33 mouse cellular contexts compared by ENCODE assay signal in the genomic region with DNA sequence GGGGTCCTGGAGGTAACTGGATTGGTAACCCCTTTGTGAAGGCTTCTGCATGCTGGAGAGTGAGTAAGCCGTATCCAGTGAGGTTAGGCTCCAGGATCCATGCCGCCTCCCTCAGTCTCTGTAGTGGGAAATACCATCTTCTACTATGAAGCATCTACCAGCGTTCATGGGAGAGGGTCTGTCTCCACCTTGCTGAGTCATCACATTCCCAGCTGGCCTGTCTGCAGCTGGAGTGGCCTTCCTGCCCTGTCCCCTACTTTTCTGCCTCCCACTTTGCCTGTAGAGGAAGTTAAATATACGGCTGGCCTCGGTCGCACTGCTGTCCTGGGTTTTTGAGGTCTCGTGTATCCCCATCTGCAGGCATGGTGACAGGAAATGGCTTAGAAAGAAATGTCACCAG.
DNase-seq lines count a peak whose midpoint lies in the region; ATAC-seq and TF ChIP-seq lines count a peak whose summit lies in the region.
"Had no signal": no experiment of that assay in that cellular context is flagged by ENCODE, and none has a peak within 500 bp of the region (broad histone marks: within the 10 kb centered on the region; RNA-seq: fewer than 3 reads in every experiment).

No protein-coding gene starts in this region.

- peaks cover 4% of the 10 kb centered on the region; the same call in 1 of the 2 replicates for H3K9me3 ChIP-seq in kidney, embryonic 16.5 days (ENCODE audit: low read length)
- no peaks in the 10 kb centered on the region for H3K9me3 ChIP-seq in lung, embryonic 14.5 days (ENCODE audit: low read depth, low read length)
- peaks cover 19% of the 10 kb centered on the region for H3K9me3 ChIP-seq in CH12.LX (replicated peaks; ENCODE audit: low read length)
- no peaks in the 10 kb centered on the region for H3K9me3 ChIP-seq in midbrain, embryonic 16.5 days (replicated peaks; ENCODE audit: control insufficient read depth, low read length, poor library complexity, severe bottlenecking)
- H3K9me3 ChIP-seq: heart, embryonic 12.5 days; limb, embryonic 13.5 days; midbrain, embryonic 15.5 days; neural tube, embryonic 12.5 days had no signal

- no peak overlapping the region for H3K4me2 ChIP-seq in kidney, embryonic 16.5 days (replicated peaks; ENCODE audit: low read depth, low read length)
- no peak overlapping the region for H3K4me2 ChIP-seq in lung, embryonic 14.5 days
- H3K4me2 ChIP-seq in CH12.LX (ENCODE audit: insufficient read depth, low read depth, poor library complexity, severe bottlenecking) = no peak overlapping the region
- H3K4me2 ChIP-seq in midbrain, embryonic 16.5 days (ENCODE audit: low read length) = no peak overlapping the region
- H3K4me2 ChIP-seq: heart, embryonic 12.5 days; hindbrain, embryonic 14.5 days; limb, embryonic 13.5 days; liver, embryonic 12.5 days; midbrain, embryonic 15.5 days; neural tube, embryonic 12.5 days had no signal

- ATAC-seq in kidney, embryonic 16.5 days (ENCODE audit: low FRiP score, low TSS enrichment) = no peak
- no peak for ATAC-seq in lung, embryonic 14.5 days (ENCODE audit: insufficient read depth)
- 0 out of 2 replicates have a peak, but pooled peaks have one; percentile 39 for ATAC-seq in common myeloid progenitor, adult 5-6 weeks (replicated peaks; ENCODE audit: low read depth, poor library complexity, severe bottlenecking)
- no peak for ATAC-seq in midbrain, embryonic 16.5 days
- ATAC-seq: activated CD4-positive, CD25-positive, alpha-beta regulatory T cell, adult 4 months; CD4-positive, CD25-positive, alpha-beta regulatory T cell, adult 4 months; forebrain, embryonic 16.5 days; inflammation-experienced regulatory T-cells, adult 6 months; liver, embryonic 12.5 days; liver, postnatal 0 days; lung, postnatal 0 days; midbrain, embryonic 15.5 days had no signal

- dilution Hi-C loops in CH12.LX (cut with MboI; ENCODE audit: extremely low pct_ligation_motif_present, extremely low pct_unique_long_range_greater_than_20kb, low sequenced_read_pairs) = no loop called here

- no peaks in the 10 kb centered on the region for H3K4me1 ChIP-seq in kidney, adult 2 months (ENCODE audit: control insufficient read depth, insufficient read depth, low read length)
- peaks cover 26% of the 10 kb centered on the region for H3K4me1 ChIP-seq in kidney, embryonic 16.5 days (ENCODE audit: insufficient read depth, low read length)
- peaks cover 5% of the 10 kb centered on the region; the same call in 1 of the 2 replicates for H3K4me1 ChIP-seq in lung, embryonic 14.5 days (ENCODE audit: insufficient read depth)
- H3K4me1 ChIP-seq in CH12.LX (ENCODE audit: control insufficient read depth in 1 of 2, insufficient read depth in 2 of 2) = peaks cover 0 to 12% of the 10 kb centered on the region in 2 experiments; a peak in 2 of 4 replicates
- H3K4me1 ChIP-seq in midbrain, embryonic 16.5 days (ENCODE audit: control insufficient read depth, insufficient read depth, low read length) = peaks cover 7% of the 10 kb centered on the region; the same call in 1 of the 2 replicates

- no peak for TF ChIP-seq POLR2A in kidney, adult 2 months (IDR thresholded peaks at IDR 0.05; ENCODE audit: low read depth, low read length)
- TF ChIP-seq POLR2A in CH12.LX (IDR thresholded peaks at IDR 0.05; ENCODE audit: low read depth, low read length) = no peak

- no peak for TF ChIP-seq CTCF in kidney, adult 2 months (conservative IDR thresholded peaks at IDR 0.05; ENCODE audit: insufficient read depth, insufficient read length, low read depth, low read length)
- TF ChIP-seq CTCF in lung, embryonic 14.5 days (IDR thresholded peaks at IDR 0.05; ENCODE audit: low read depth) = no peak
- TF ChIP-seq CTCF in CH12.LX (conservative IDR thresholded peaks at IDR 0.05 in 1 of 2, IDR thresholded peaks at IDR 0.05 in 1 of 2; ENCODE audit: low read depth in 2 of 2, low read length in 2 of 2) = no peak

- no peak overlapping the region for H3K9ac ChIP-seq in kidney, embryonic 16.5 days (replicated peaks; ENCODE audit: low read length)
- H3K9ac ChIP-seq in lung, embryonic 14.5 days = no peak overlapping the region
- H3K9ac ChIP-seq in CH12.LX (ENCODE audit: insufficient read depth, low read depth) = no peak overlapping the region
- H3K9ac ChIP-seq in midbrain, embryonic 16.5 days (ENCODE audit: low read depth, low read length) = no peak overlapping the region
- H3K9ac ChIP-seq: heart, embryonic 12.5 days; hindbrain, embryonic 14.5 days; limb, embryonic 13.5 days; liver, embryonic 12.5 days; liver, postnatal 0 days; midbrain, embryonic 15.5 days; neural tube, embryonic 12.5 days had no signal

- H3K27me3 ChIP-seq in kidney, adult 2 months (replicated peaks; ENCODE audit: control insufficient read depth, insufficient read depth, low read length) = no peaks in the 10 kb centered on the region
- no peaks in the 10 kb centered on the region for H3K27me3 ChIP-seq in kidney, embryonic 16.5 days (ENCODE audit: insufficient read depth, low read length)
- H3K27me3 ChIP-seq in lung, embryonic 14.5 days (ENCODE audit: insufficient read depth, low read length) = no peaks in the 10 kb centered on the region
- peaks cover 33% of the 10 kb centered on the region for H3K27me3 ChIP-seq in CH12.LX (replicated peaks)
- no peaks in the 10 kb centered on the region for H3K27me3 ChIP-seq in midbrain, embryonic 16.5 days (ENCODE audit: control insufficient read depth, insufficient read depth, low read depth, low read length)
- H3K27me3 ChIP-seq: midbrain, embryonic 15.5 days; neural tube, embryonic 12.5 days had no signal

- DNase-seq in kidney, adult 2 months = peak; percentile 33
- DNase-seq in lung, embryonic 14.5 days = peak; percentile 28
- DNase-seq in lung, postnatal 10 days = no peak
- DNase-seq in CH12.LX (ENCODE audit: extremely low read depth) = no peak
- DNase-seq: adrenal gland, adult 2 months; adrenal gland, postnatal 36 days; cerebellum, adult 18-20 months; cerebellum, postnatal 10 days; gastrocnemius, adult 2 months; gastrocnemius, postnatal 36 days; heart, adult 18-20 months; heart, postnatal 4 days; layer of hippocampus, adult 9-11 months; liver, postnatal 0 days; right cerebral cortex, postnatal 14 days; thymus, postnatal 36 days had no signal

- in situ Hi-C loops in CH12.LX (cut with MboI; ENCODE audit: low pct_ligation_motif_present, low pct_unique_long_range_greater_than_20kb, low sequenced_read_pairs) = no loop called here

- no peak for TF ChIP-seq EP300 in CH12.LX (IDR thresholded peaks at IDR 0.05; ENCODE audit: low read length)

- TF ChIP-seq RAD21 in CH12.LX (IDR thresholded peaks at IDR 0.05; ENCODE audit: low read depth, low read length) = no peak

- no peaks in the 10 kb centered on the region for H3K36me3 ChIP-seq in kidney, adult 2 months (ENCODE audit: control insufficient read depth, insufficient read depth, low read length)
- no peaks in the 10 kb centered on the region for H3K36me3 ChIP-seq in kidney, embryonic 16.5 days (ENCODE audit: insufficient read depth, low read length)
- H3K36me3 ChIP-seq in lung, embryonic 14.5 days (ENCODE audit: insufficient read depth) = no peaks in the 10 kb centered on the region
- no peaks in the 10 kb centered on the region for H3K36me3 ChIP-seq in CH12.LX (replicated peaks in 1 of 2; ENCODE audit: control insufficient read depth in 1 of 2, insufficient read depth in 1 of 2, low read length in 1 of 2)
- H3K36me3 ChIP-seq in midbrain, embryonic 16.5 days (ENCODE audit: control insufficient read depth, insufficient read depth, low read length) = no peaks in the 10 kb centered on the region
- H3K36me3 ChIP-seq: heart, embryonic 12.5 days; limb, embryonic 13.5 days; liver, embryonic 12.5 days; midbrain, embryonic 10.5 days; midbrain, embryonic 15.5 days; neural tube, embryonic 12.5 days had no signal

- no peaks in the 10 kb centered on the region for H3K79me2 ChIP-seq in CH12.LX (replicated peaks; ENCODE audit: control insufficient read depth, extremely low read depth, insufficient read depth, poor library complexity, severe bottlenecking)

- WGBS in kidney, adult 2 months = 51% methylated on average over 7 of the region's 7 CpGs
- WGBS in kidney, embryonic 16.5 days = 34% methylated on average over 7 of the region's 7 CpGs
- WGBS in lung, embryonic 14.5 days = 38% methylated on average over 7 of the region's 7 CpGs
- WGBS in midbrain, embryonic 16.5 days = 80% methylated on average over 7 of the region's 7 CpGs

- no peak overlapping the region for H3K4me3 ChIP-seq in kidney, adult 2 months (ENCODE audit: insufficient read depth, low read depth, low read length)
- no peak overlapping the region for H3K4me3 ChIP-seq in kidney, embryonic 16.5 days (ENCODE audit: low read length)
- H3K4me3 ChIP-seq in lung, embryonic 14.5 days (ENCODE audit: low read depth, low read length) = no peak overlapping the region
- no peak overlapping the region for H3K4me3 ChIP-seq in CH12.LX (replicated peaks in 1 of 3; ENCODE audit: low read depth in 2 of 3, low read length in 2 of 3, poor library complexity in 1 of 3)
- no peak overlapping the region for H3K4me3 ChIP-seq in midbrain, embryonic 16.5 days (ENCODE audit: low read depth, low read length)
- H3K4me3 ChIP-seq: erythroblast, embryonic 14.5 days; gastrocnemius, adult 2 months; heart, embryonic 12.5 days; limb, embryonic 13.5 days; liver, embryonic 12.5 days; midbrain, embryonic 15.5 days; neural tube, embryonic 12.5 days had no signal

- no peak overlapping the region for H3K27ac ChIP-seq in kidney, adult 2 months (ENCODE audit: insufficient read depth, low read depth, low read length)
- H3K27ac ChIP-seq in kidney, embryonic 16.5 days (ENCODE audit: low read length) = no peak overlapping the region
- H3K27ac ChIP-seq in lung, embryonic 14.5 days (ENCODE audit: low read depth) = no peak overlapping the region
- H3K27ac ChIP-seq in CH12.LX (ENCODE audit: insufficient read depth, low read depth) = no peak overlapping the region
- no peak overlapping the region for H3K27ac ChIP-seq in midbrain, embryonic 16.5 days (ENCODE audit: low read length)
- H3K27ac ChIP-seq: gastrocnemius, adult 2 months; hindbrain, embryonic 14.5 days; liver, embryonic 12.5 days; macrophage; midbrain, embryonic 10.5 days; midbrain, embryonic 15.5 days; neural tube, embryonic 12.5 days had no signal

TF ChIP-seq in CH12.LX, 34 proteins besides CTCF, POLR2A, EP300 and RAD21:
- TF ChIP-seq ZNF384 (IDR thresholded peaks at IDR 0.05; ENCODE audit: low read depth, low read length) = no peak
- peak; percentile 63; the same call in 1 of the 2 replicates for TF ChIP-seq MAFK (IDR thresholded peaks at IDR 0.05; ENCODE audit: insufficient replicate concordance, low read length)

Comparison
In these comparisons a context has a peak if more than half of its experiments do, and no peak if none do; other contexts are left out.
1. DNase-seq: peak in kidney, adult 2 months (single experiment) and lung, embryonic 14.5 days (single experiment); none in lung, postnatal 10 days (single experiment) and CH12.LX (single experiment).